Mouse (Mus musculus) heart, adult 11 months (tissue): ENCODE data around the gene Ppp1r36.
A peak's percentile ranks its signal among the peaks of the same experiment; 100 is the strongest.
"Not testable (repeated sequence)": the region's sequence is repeated elsewhere in the genome, so short reads cannot be mapped to it uniquely, and the experiment has no call there.

Experiments
- DNase-seq: peaks from one replicate; pipeline ENCODE4 v3.0.0; 2022

The Ppp1r36 gene

DNA sequence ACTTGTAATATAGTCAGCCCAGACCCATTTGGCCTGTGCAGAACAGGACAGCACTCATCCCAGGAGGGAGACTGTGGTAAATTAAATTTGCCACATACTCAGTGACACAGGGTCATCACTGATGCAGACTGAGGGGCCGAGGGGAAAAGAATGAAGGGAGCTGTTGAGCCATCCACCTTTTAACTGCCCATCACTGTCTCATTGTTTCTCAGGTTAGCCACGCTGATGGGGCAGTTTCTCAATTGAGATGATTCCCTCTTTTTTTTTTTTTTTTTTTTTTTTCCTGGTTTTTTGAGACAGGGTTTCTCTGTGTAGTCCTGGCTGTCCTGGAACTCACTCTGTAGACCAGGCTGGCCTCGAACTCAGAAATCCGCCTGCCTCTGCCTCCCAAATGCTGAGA is 41.1 kb downstream of the Ppp1r36 start:
- not testable (repeated sequence) for DNase-seq

DNA sequence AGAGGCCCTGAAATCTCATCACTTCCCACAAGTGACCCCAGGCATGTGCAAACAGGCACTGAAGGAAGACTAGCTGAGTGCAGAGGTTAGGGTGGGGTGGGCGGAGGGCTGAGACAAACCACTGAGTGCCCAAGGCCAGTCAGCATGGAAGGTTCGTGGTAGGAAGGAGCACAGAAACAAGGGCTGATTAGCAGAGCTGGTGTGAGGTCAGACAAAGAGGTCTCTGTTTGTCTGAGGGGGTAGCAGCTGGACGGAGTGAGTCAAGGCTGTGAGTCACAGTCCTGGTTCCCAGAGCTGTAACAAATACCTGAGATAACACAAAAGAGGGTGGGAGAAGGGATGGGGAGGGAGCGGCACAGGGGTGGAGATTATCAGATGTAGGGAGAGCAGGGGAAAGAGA is 41.7 kb downstream of the Ppp1r36 start:
- DNase-seq, result no peak

DNA sequence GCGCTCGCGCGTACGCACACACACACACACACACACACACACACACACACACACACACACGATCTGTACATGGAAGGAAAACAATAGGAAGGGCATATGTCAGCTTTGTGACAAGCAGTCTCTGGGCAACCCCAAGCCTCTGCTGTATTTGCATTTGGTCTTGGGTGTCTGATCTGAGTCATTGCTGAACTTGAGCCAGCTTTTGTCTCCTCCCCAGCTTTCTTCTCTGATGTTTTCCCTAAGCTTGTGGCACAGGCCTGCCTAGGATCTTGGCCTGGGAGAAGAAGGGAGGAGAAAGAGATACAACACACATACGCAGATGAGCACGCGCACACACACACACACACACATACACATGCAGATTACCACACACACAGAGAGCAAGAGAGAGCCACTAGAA is 46.1 kb downstream of the Ppp1r36 start:
- DNase-seq, result no peak

DNA sequence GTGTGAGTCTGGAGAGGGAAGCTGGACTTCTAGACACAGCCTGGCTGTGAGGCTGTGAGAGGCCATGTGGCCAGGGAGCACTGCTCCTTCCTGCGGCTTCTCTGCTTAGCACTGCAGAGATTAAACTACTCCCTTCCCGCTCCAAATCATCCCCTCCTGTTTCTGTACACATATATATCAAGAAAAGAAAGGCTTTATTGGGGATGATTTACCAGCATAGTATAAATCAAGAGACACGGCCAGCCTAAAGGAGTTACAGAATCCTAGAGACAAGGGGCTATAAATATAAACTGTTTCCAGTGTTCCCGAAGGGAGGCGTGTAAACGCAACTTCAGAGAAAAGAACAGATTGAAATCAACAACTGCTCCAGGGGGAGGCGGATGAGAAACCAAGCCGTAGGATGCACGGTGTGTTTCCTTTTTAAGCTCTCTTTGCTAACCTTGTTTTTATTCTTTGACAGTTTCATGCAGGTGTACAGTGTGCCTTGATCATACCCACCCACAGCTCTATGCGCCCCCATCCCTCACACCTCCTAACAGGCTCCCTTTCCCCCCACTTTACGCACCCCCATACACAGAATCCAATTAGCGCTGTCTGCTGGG is 47.4 kb downstream of the Ppp1r36 start:
- no peak for DNase-seq

DNA sequence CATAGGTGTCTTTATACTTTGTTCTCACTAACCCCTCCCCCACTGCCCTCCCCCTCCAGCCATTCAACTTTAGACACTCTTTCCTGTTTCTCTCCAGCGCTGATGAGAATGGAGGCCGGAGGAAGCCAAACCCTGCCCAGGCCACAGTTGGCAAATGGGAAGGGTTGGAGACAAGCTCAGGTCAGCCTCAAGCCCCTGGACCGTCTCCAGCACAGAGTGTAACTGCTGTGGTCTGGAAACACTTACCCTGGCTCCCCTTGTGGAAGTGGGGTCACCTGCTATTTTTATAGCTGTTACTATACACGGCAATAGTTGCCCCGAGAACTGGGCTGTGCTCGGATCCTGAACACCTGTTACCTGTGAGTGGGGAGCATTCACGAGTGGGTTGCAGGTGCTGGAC is 49.3 kb downstream of the Ppp1r36 start:
- DNase-seq, result peak; percentile 93

DNA sequence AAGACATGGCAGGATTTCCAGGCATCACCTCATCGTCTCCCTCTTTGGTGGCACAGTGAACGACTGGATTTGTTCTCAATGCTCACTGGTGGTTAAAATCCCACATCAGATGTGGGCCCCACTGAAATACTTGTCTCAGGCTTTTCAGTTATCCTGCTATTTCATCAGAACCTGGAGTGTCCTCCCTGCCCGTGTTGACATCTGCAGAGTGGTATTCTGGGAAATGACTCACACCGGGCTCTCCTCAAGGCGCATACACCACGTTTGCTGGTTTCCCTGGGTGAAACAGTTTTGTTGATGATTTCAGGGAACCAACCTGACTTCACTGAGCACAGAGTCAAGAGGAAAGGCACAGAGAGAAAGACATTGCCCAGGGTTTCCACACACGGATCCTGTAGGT is 49.9 kb downstream of the Ppp1r36 start:
- DNase-seq, result no peak

DNA sequence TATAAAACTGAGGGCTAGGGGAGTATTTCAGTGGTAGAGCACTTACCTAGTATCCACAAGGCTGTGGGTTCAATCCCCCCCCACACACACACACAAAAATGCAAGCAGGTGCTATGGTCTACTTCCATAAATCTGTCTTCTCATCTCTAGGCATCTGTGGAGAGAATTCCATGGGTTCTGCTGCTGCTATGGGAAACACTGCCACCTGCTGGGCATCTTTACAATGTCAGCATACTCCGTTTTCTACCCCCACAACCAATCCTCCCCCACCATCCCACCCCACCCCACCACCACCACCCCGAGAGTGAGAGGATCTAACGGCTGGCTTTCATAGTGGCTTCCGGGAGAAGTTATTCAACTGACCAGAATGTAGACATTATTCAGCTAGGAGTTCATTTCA is 54.7 kb downstream of the Ppp1r36 start:
- peak; percentile 94 for DNase-seq

DNA sequence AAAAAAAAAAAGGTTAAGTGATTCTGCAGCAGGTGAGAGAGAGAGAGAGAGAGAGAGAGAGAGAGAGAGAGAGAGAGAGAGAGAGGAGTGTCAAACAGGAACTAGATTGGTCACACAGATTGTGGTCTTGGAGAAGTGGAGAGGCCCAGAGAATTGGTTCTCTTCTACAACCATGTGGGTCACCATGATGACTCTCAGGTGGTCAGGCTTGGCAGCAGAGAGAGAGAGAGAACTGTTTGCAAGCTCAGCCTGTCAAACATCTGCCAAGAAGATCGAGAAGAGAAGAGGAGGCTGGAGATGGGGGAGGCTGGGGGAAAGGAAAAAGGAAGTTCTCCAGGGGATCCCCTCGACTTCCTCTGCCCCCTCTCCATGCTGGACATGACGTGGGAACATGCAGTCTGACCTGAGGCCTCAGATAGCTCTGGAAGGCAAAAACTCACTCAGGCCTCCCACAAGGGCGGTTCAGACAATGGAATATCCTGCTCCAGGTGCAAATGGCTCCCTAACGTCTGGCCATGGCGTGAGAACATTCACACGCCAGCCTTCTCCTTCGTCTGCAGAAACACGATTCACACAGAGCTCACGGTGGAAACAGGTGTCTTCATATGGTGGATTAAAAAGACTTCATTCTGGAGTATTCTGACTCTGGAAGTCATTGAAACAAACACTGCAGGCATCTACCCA is 56.4 kb downstream of the Ppp1r36 start:
- no peak for DNase-seq

DNA sequence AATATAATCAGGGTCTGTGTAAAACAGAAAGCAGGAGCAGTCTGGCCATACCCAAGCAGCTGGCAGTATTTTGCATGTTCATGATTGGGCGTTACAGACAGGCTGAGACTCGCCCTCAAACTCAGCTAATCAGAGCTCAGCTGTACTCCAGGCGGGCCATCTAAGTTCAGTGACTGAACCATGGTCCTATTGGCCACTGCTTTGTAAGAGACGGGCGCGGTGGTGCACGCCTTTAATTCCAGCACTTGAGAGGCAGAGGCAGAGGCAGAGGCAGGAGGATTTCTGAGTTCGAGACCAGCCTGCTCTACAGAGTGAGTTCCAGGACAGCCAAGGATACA is 56.9 kb downstream of the Ppp1r36 start:
- no peak for DNase-seq

DNA sequence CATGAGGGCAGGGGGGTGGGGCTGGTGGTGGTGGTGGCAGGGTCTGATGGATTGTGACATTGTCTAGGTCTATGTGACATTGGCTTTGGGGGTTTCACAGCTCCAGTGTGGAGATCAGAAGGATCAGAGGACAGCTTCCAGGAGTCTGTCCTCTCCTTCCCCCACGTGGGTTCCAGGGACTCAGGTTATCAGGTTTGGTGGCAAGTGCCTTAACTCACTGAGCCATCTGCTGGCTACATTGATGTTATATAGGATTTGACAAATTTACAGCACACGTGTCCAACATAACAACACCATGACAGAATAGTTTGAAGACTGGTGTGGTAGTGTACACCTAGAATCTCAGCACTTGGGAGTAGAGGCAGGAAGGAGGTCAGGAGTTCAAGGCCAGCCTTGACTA is 57.5 kb downstream of the Ppp1r36 start:
- no peak for DNase-seq

DNA sequence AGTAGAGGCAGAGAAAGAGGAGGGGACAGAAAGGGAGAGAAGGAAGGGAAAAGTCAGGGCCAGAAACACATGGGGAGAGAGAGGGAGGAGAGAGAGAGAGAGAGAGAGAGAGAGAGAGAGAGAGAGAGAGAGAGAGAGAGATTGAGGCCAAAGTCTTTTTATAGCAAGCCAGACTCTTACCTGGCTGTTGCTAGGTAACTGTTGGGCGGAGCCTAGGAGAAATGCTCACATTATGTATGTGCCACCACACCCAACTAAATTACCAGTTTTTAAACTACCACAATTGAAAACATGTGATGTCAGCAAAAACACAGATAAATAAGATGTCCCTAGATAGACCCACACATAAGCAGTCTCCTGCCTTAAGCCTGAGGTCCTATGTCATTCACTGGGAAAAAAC is 58.8 kb downstream of the Ppp1r36 start:
- DNase-seq, result no peak

DNA sequence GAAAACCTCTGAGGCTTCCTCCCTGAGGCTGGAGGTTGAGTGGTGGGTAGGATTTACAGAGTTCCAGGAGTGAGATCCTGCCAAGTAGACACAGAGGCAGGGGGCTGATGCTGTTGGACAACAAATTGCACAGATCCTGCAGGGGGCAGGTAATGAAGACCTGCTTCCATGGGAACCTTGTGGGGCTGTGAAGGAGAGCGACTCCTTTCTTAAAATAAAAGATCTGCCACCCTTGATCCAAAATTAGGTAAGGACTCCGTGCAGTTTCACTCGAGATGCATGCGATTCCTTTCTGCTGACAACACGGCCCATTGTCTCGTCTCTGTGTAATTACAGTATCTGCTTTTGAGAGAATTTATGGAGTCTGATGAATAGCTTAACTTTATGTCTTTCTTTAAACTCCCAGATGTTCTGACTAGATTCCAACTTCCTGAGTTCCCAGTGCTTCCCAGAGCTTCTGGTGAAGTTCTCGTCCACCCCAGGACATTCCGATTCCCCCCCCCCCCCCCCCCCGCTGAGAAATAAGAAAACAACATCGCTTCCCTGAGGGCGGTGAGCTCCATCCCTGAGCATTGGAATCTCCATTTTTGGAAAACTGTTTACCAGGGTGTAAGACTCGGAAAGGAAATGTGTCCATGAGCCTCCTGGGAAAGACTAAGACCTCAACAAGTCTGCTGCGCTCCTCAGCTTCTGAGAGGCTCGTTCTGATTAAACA is 61.1 kb downstream of the Ppp1r36 start:
- DNase-seq, result peak; percentile 94

DNA sequence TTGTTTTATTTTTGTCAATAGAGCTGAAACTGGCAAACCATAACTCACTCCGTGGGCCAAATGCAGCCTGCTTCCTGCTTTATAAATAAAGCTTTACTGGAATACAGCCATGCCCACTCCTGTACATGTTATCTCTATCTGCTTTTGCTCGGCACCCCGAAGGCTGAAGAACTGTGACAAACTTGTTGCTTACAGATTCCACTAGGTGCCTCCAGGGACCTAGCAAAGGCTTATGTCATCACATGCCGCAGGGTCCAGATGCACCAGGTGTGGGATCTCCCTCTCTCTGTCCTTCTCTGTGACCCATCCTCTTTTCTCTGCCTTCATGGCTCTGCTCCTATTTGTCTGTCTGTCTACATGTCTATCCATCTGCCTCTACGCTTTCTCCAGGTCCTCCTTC is 61.8 kb downstream of the Ppp1r36 start:
- DNase-seq, result no peak

DNA sequence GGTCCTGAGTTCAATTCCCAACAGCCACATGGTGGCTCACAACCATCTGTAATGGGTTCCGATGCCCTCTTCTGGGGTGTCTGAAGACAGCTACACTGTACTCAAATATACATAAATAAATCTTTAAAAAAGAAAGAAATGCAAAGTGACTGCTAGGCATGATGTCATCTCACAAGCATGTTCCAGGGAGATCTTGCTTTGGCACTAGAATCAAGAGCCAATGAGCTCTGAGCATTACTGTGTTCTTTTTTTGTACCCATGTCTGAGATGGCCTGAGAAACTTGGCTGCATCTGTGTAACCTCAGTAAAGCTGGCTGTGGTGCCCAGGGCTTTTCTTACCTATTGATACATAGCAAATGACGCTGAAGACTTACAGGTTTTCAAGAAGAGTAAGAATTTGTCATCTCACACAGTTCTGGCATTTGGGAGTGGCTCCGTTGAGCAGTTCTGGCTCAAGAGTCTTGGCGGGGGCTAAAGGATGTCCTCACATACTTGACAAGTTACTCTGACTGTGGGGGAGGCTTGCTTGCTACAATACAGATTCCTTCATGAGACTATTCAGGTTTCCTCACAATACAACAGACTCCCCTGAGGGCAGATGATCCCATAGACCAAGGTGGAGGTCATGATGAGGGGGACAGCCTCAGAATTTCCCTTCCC is 62.6 kb downstream of the Ppp1r36 start:
- peak; percentile 97 for DNase-seq

DNA sequence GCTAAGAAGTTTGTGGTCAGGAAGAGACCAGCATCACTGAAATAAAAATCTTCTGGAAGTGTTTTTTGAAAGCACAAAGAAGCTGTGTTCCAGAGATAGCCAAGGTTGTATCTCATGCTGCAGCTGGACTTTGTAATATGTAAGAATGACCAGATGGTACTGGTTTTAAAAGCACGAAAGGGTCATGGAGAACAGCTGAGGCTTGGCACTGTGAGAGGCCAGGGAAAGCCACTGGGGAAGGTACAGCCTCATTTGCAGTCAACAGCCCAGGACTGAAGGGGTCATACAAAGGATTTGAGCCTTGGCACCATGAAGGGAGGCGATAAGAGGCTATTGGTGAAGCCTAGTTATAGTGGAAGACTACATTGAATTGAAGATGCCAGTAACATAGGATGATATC is 65.1 kb downstream of the Ppp1r36 start:
- peak; percentile 98 for DNase-seq

DNA sequence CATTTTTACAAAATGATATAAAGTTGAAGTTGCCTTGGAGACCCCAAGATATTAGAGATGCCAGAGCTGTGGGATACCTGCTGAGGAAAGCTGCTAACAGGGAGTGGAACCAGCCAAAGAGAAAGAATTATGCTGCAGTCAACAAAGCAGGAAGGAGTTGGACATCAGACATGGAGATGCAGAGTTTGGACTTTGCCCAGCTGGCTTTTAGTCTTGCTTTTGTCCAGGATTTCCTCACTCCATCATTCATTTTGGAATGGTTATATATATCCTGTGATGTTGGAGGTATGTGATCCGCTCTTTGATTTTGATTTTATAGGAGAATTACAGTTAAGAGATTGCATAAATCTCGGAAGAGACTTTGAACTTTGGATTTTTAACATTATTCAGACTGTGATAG is 65.6 kb downstream of the Ppp1r36 start:
- no peak for DNase-seq

DNA sequence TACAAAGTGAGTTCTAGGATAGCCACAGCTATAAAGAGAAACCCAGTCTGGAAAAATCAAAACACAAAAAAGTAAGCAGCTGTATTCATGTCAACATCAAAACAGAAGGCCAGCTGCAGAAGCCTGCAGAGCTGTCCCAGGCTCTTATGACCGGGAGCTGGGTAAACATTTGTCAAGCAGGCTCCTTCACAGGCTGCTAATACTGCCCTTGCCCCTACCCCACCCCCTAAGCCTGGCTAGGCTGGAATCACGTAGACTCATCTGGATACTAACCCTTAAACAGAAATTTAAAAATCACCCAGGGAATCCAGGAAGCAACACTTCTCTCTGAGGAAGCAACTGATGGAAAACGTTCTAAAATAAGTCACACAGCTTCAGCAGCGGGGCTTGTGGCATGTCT is 67.5 kb downstream of the Ppp1r36 start:
- no peak for DNase-seq

DNA sequence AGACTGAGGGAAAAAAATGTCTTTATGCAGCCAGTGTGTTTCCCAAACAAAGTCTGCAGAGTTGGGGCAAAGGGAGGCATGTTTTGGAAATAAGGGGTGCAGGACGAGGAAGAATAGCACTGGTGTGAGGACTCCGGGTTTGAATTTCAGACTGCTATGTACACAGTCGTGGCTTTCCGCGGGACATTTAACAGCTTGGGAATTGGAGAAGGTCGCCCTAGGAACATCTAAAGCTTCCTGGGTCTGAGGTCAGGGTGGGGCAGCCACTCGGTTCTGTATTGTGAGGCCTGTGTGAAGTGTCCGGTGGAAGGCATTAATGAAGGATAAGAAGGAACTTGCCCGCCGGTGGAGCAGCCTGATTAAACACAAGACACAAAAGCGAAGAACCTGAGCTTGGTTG is 68.0 kb downstream of the Ppp1r36 start:
- no peak for DNase-seq

DNA sequence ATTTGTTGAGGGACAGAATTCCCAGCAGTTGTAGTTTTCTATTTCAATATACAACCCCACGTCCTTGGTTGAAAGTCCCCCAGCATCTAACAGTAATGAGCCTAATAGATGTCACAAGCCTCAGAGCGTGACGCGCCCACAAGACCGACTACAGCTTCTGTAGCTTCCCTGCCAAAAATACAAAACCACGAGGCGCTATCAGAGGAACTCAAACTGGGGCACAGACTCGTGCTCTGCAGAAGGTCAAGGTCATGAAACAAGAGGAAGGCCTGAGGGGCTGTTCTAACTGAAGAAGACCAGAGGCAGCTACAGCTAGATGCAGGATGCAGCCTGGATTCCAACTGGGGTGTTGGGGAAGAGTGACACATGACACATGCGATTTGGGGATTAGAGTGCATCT is 69.6 kb downstream of the Ppp1r36 start:
- DNase-seq, result no peak
